Mouse (Mus musculus) liver, postnatal 0 days (tissue): ENCODE measurements around the gene Arhgap15. TPM values are rescaled to one million over a fixed set of nuclear protein-coding genes. Genes with fewer than 3 reads are reported as not detected.

Source experiments
- ATAC-seq: fragments of 200-750 bp; cut with Nextera tagmentation; 2 replicates; pipeline ENCODE4 v1.8.0; 2017; ENCODE audit warnings: mild to moderate bottlenecking, moderate library complexity
- DNase-seq: peaks from one replicate; pipeline ENCODE4 v3.0.0-alpha.2; 2016
- H3K27ac ChIP-seq: fragments of 300-500 bp; sonication (generic); 2 replicates; pipeline ENCODE4 v1.5.1; 2014; ENCODE audit warnings: antibody characterized with exemption, moderate library complexity, mild to moderate bottlenecking, low read depth
- H3K27me3 ChIP-seq: fragments of 300-500 bp; sonication (generic); 2 replicates; pipeline ENCODE4 v1.6.1; 2014; ENCODE audit warnings: low read length, control low read depth, mixed read lengths; ENCODE audit not compliant: insufficient read depth
- H3K36me3 ChIP-seq: fragments of 300-500 bp; sonication (generic); replicated peaks from 2 replicates; pipeline ENCODE4 v1.6.1; 2014; ENCODE audit warnings: mild to moderate bottlenecking, control low read depth, low read length, moderate library complexity, mixed read lengths; ENCODE audit not compliant: insufficient read depth
- H3K4me1 ChIP-seq: fragments of 300-500 bp; sonication (generic); 2 replicates; pipeline ENCODE4 v1.6.1; 2014; ENCODE audit warnings: antibody characterized with exemption, mild to moderate bottlenecking, control low read depth; ENCODE audit not compliant: insufficient read depth
- H3K4me2 ChIP-seq: fragments of 300-500 bp; sonication (generic); 2 replicates; pipeline ENCODE4 v1.6.1; 2014; ENCODE audit warnings: low read depth, mild to moderate bottlenecking, low read length, moderate library complexity, mixed read lengths
- H3K4me3 ChIP-seq: fragments of 300-500 bp; sonication (generic); 2 replicates; pipeline ENCODE4 v1.5.1; 2014; ENCODE audit warnings: low read depth, low read length
- H3K9ac ChIP-seq: fragments of 300-500 bp; sonication (generic); replicated peaks from 2 replicates; pipeline ENCODE4 v1.6.1; 2014; ENCODE audit warnings: mild to moderate bottlenecking, moderate library complexity
- H3K9me3 ChIP-seq: fragments of 300-500 bp; sonication (generic); 2 replicates; pipeline ENCODE4 v1.6.1; 2016; ENCODE audit warnings: mild to moderate bottlenecking, control low read depth, low read length, mixed read lengths
- CTCF ChIP-seq: sonication (generic); IDR thresholded peaks from 2 replicates; pipeline ENCODE4 v1.5.1; 2016; ENCODE audit warnings: antibody characterized with exemption, low read depth
- EP300 ChIP-seq: IDR thresholded peaks from 2 replicates; pipeline ENCODE4 v1.6.1; 2016; ENCODE audit warnings: antibody characterized with exemption, low read depth, mild to moderate bottlenecking
- WGBS: fragments of 180-500 bp; shearing (Covaris S2); extraction: QIAGEN DNeasy Blood & Tissue Kit; methylation state at CpG from one replicate; pipeline ENCODE4 v1.1.7; 2014; ENCODE audit not compliant: insufficient replicate concordance; 5-methylcytosine and 5-hydroxymethylcytosine counted together
- polyA plus RNA-seq: library from polyadenylated mRNA; unstranded; fragments of >200 nt; fragmentation: Nextera tagmentation; extraction: Ambion mirVana; gene quantifications from 2 replicates; pipeline ENCODE4 v1.2.1, GENCODE M21; 2015

Gene Arhgap15
- polyA plus RNA-seq, 1 experiment from 2014 or later, result 6.3 TPM

DNA sequence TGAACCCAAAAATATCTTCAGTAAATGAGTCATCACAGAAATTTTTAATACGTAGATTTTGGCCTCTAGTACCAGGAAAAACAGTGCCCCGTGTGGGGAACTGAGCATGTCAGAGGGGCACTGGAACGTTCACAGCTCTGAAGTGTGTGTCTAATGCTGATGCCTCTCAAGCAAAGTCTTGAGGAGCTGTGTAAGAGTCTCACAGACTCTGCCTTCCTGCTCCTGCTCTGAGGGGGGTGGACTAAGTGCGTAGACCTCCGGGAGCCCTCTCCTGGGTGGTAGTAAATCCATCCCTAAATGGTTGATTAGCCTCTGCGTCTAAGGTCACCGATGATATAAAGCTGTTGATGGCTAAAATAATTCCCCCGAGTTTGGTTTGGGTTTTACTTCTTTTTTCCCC lies 39.9 kb downstream of the Arhgap15 start:
- Histone ChIP-seq H3K27me3 (no peaks in the 10 kb centered on the region), H3K9ac (no peak overlapping the region), H3K36me3 (no peaks in the 10 kb centered on the region), H3K4me2 (no peak overlapping the region), H3K4me3 (no peak overlapping the region), H3K4me1 (peaks cover 1% of the 10 kb centered on the region; the same call in 1 of the 2 replicates), H3K9me3 (no peaks in the 10 kb centered on the region), H3K27ac (no peak overlapping the region)
- DNase-seq (no peak), ATAC-seq (no peak)
- 70% methylated on average over 8 of the region's 8 CpGs for WGBS
- no peak for TF ChIP-seq CTCF
- TF ChIP-seq EP300, result no peak

DNA sequence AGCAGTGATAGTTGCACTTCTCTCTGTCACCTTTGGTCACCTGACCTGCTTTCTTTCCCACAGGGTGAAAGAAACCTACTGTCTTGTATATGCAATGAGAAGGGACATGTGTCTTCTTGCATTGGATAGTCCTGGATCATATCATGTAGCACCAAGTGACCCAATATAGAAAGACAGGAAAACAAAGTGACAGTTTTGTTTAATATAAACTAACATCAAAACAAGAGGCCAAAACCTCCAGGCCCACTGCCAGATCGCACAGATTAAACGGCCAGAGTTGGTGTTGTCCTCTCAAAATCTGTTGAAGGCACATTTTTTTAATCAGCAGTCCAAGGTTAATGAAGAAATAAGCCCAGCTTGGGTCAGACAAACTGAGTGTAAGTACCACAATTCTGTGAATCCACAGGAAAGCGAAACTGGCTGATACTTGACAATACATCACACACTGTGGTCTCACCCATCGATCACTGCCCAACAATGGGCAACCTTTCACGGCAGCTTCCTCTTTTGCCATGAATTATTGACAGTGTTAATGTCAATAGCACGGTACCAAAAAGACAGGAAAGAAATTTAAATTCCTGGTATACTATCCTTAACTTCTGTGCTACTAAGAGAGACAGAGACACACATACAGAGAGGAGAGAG lies 41.5 kb downstream of the Arhgap15 start:
- ATAC-seq, result no peak
- peaks cover 4% of the 10 kb centered on the region; the same call in 1 of the 2 replicates for H3K4me1 ChIP-seq
- H3K27ac ChIP-seq, result no peak overlapping the region
- H3K4me2 ChIP-seq, result no peak overlapping the region
- TF ChIP-seq EP300 (no peak), CTCF (no peak)
- no peaks in the 10 kb centered on the region for H3K27me3 ChIP-seq
- DNase-seq, result no peak
- no peak overlapping the region for H3K4me3 ChIP-seq
- 47% methylated on average over 6 of the region's 6 CpGs for WGBS
- H3K36me3 ChIP-seq, result no peaks in the 10 kb centered on the region
- H3K9me3 ChIP-seq, result no peaks in the 10 kb centered on the region
- no peak overlapping the region for H3K9ac ChIP-seq

DNA sequence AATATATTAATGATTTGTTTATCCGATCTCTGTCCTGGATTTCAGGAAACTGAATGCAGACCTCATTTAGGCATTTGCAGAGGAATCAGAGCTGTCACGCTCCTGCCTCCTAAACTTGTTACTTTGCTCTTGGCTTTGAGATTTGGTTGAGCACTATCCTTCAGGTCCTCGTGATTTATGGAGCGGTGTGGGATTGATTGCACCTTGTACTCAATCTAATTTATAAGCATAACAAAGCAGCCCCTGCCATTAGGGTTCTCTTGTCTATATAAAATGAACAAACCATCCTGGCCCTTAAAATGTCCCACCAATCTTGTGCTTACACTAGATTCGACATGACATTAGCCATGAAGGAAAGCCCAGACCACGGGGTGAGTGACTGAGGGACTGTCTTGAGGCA lies 43.0 kb downstream of the Arhgap15 start:
- Histone ChIP-seq H3K36me3 (no peaks in the 10 kb centered on the region), H3K9me3 (no peaks in the 10 kb centered on the region), H3K4me2 (no peak overlapping the region), H3K4me1 (peaks cover 4% of the 10 kb centered on the region; the same call in 1 of the 2 replicates), H3K27ac (no peak overlapping the region), H3K27me3 (no peaks in the 10 kb centered on the region), H3K9ac (no peak overlapping the region), H3K4me3 (no peak overlapping the region)
- ATAC-seq, result no peak
- no peak for TF ChIP-seq EP300
- no peak for TF ChIP-seq CTCF
- no peak for DNase-seq
- WGBS, result 64% methylated on average over 6 of the region's 6 CpGs

DNA sequence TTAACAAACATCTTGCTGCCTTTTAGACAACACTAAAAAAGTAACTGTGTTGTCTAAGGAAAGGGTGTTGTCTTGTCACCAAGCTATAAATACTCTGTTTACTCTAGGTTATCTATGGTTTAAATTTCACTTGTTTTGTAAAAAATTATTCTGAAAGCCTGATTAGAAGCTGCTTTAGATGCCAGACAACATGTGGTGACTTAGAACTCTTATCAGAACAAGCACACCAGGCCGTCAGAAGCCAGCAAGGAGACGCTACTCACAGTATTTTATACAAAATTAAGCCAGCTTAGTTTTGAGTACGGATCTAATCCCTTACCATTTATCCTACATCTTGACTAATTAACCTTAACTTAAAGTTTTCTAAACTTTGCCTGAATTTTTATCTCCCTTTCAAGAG lies 44.5 kb downstream of the Arhgap15 start:
- no peak overlapping the region for H3K4me2 ChIP-seq
- ATAC-seq (peak; percentile 58), DNase-seq (no peak)
- 0 out of 2 replicates have a peak overlapping the region, but pooled peaks have one; percentile 12 for H3K27ac ChIP-seq
- no peaks in the 10 kb centered on the region for H3K36me3 ChIP-seq
- no peak overlapping the region for H3K4me3 ChIP-seq
- peak; percentile 77 for TF ChIP-seq EP300
- TF ChIP-seq CTCF, result no peak
- H3K4me1 ChIP-seq, result peaks cover 4% of the 10 kb centered on the region; the same call in 1 of the 2 replicates
- 38% methylated on average over 3 of the region's 3 CpGs for WGBS
- no peaks in the 10 kb centered on the region for H3K27me3 ChIP-seq
- no peak overlapping the region for H3K9ac ChIP-seq
- H3K9me3 ChIP-seq, result no peaks in the 10 kb centered on the region

DNA sequence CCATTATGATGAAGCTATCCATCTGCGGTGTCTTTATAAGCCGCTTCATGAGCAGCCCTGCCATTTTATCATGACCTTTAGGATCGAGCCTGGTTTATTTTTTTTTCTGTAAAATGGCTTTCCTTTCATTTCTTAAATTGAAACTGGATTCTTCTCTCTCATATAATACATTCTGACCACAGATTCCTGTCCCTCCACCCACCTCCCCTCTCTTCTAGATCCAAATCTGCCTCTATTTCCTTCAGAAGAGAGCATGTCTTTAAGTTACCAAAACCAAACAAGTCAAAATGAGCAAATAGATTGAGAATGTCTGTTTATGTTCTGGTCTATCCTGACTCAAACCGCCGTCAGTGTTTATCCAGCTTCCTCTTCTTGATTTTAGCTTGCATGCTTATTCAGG lies 46.1 kb downstream of the Arhgap15 start:
- WGBS, result 73% methylated on average over 5 of the region's 5 CpGs
- no peaks in the 10 kb centered on the region for H3K9me3 ChIP-seq

DNA sequence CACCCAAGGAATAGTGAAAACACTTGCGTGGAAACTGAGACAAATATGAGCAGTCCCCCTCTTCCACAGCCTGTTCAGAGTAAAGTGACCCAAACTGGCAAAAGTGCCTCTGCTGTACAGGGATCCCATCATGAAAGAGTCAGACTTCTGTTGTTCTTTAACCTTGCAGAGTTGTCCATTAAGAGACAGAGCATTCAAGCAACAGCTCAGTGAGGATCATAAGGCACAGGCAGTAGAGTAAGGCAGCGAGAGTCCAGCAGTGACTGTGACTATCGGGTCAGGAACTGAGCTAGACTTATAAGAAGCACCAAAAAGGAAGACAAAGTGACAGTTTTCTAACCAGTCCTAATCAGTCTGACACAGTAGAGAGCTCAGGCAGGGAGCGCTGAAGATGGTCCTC lies 47.8 kb downstream of the Arhgap15 start:
- Histone ChIP-seq H3K27ac (no peak overlapping the region), H3K36me3 (no peaks in the 10 kb centered on the region), H3K4me1 (peaks cover 4% of the 10 kb centered on the region; the same call in 1 of the 2 replicates), H3K4me2 (no peak overlapping the region), H3K27me3 (no peaks in the 10 kb centered on the region), H3K4me3 (no peak overlapping the region), H3K9ac (no peak overlapping the region), H3K9me3 (no peaks in the 10 kb centered on the region)
- 87% methylated on average over 4 of the region's 4 CpGs for WGBS
- no peak for TF ChIP-seq CTCF
- TF ChIP-seq EP300, result no peak
- no peak for DNase-seq
- ATAC-seq, result no peak

More for the DNA sequence above, 46.1 kb downstream of the Arhgap15 start:
- Histone ChIP-seq H3K4me1 (peaks cover 4% of the 10 kb centered on the region; the same call in 1 of the 2 replicates), H3K36me3 (no peaks in the 10 kb centered on the region), H3K4me2 (no peak overlapping the region), H3K4me3 (no peak overlapping the region), H3K27ac (no peak overlapping the region), H3K27me3 (no peaks in the 10 kb centered on the region), H3K9ac (no peak overlapping the region)
- ATAC-seq (no peak), DNase-seq (no peak)
- TF ChIP-seq EP300 (no peak), CTCF (no peak)
